Mouse (Mus musculus): ENCODE measurements at regions not wholly inside any gene's neighbourhood (a gene's known extent, or its start where the extent isn't known, plus 50 kb on each side); places are given as distances from the start of the nearest gene placed in this dataset.

GRCm38 (mm10) chr12:52622398-52622797, 76.8 kb upstream of the Akap6 start:
- TF ChIP-seq POLR2A (IDR thresholded peaks at IDR 0.05; ENCODE audit: low read depth, low read length), result no peak
- no peak for TF ChIP-seq CTCF (IDR thresholded peaks at IDR 0.05; ENCODE audit: borderline replicate concordance, insufficient read depth, low read length)

Data from embryonic fibroblast, embryonic 13.5 days (primary cell).